8 mouse cellular contexts compared by ENCODE assay signal in genomic region chr11:120344310-120344920, GRCm38 (mm10). TPM values are rescaled to one million over a fixed set of nuclear protein-coding genes. Genes with fewer than 3 reads are reported as not detected.
A peak's percentile ranks its signal among the peaks of the same experiment; 100 is the strongest.
DNase-seq lines count a peak whose midpoint lies in the region; ATAC-seq and TF ChIP-seq lines count a peak whose summit lies in the region.

No protein-coding gene starts in this region.

- H3K27me3 ChIP-seq in thymus, adult 2 months (ENCODE audit: control insufficient read depth, insufficient read depth, low read length), result no peaks in the 10 kb centered on the region
- no peaks in the 10 kb centered on the region for H3K27me3 ChIP-seq in liver, embryonic 11.5 days (replicated peaks; ENCODE audit: control insufficient read depth, insufficient read depth, low read length)

- H3K4me3 ChIP-seq in thymus, adult 2 months (ENCODE audit: control insufficient read depth, insufficient read depth, low read length), result no peak overlapping the region
- 0 out of 2 replicates have a peak overlapping the region, but pooled peaks have one; percentile 7 for H3K4me3 ChIP-seq in liver, embryonic 11.5 days (ENCODE audit: low read depth, low read length)

- no peak overlapping the region for H3K4me2 ChIP-seq in liver, embryonic 11.5 days

- H3K27ac ChIP-seq in thymus, adult 2 months (ENCODE audit: control insufficient read depth, insufficient read depth, low read length), result no peak overlapping the region
- peak overlapping the region; percentile 30; the same call in 1 of the 2 replicates for H3K27ac ChIP-seq in liver, embryonic 11.5 days (ENCODE audit: low read depth, low read length)

- no peaks in the 10 kb centered on the region for H3K9me3 ChIP-seq in liver, embryonic 11.5 days (ENCODE audit: control insufficient read depth, low read length)

- TF ChIP-seq POLR2A in thymus, adult 2 months (IDR thresholded peaks at IDR 0.05; ENCODE audit: control insufficient read depth, extremely low read depth, insufficient read depth, low read length, poor library complexity), result no peak

- 84% methylated on average over 5 of the region's 5 CpGs for whole genome bisulfite sequencing in thymus, adult 2 months
- 56% methylated on average over 5 of the region's 5 CpGs for WGBS in liver, embryonic 11.5 days

- no peak overlapping the region for H3K9ac ChIP-seq in liver, embryonic 11.5 days (ENCODE audit: low read depth, low read length)

- no peak for ATAC-seq in liver, embryonic 11.5 days (replicated peaks; ENCODE audit: low FRiP score)
- ATAC-seq in erythroid progenitor cell, adult 5-6 weeks (replicated peaks; ENCODE audit: low FRiP score, poor library complexity, severe bottlenecking), result no peak
- no peak for ATAC-seq in activated CD4-positive, CD25-positive, alpha-beta regulatory T cell, adult 4 months

- peaks cover 13% of the 10 kb centered on the region for H3K36me3 ChIP-seq in thymus, adult 2 months (ENCODE audit: control insufficient read depth, insufficient read depth, low read length)
- H3K36me3 ChIP-seq in liver, embryonic 11.5 days (ENCODE audit: control insufficient read depth, insufficient read depth, low read length), result peaks cover 14% of the 10 kb centered on the region

- peaks cover 14% of the 10 kb centered on the region for H3K4me1 ChIP-seq in thymus, adult 2 months (replicated peaks; ENCODE audit: control insufficient read depth, insufficient read depth, low read length)
- H3K4me1 ChIP-seq in liver, embryonic 11.5 days (replicated peaks; ENCODE audit: control insufficient read depth, insufficient read depth, low read length), result peaks cover 22% of the 10 kb centered on the region

- DNase-seq in embryo, embryonic 10 days (ENCODE audit: low spot score), result peak; percentile 27
- DNase-seq in embryo, embryonic 11 days, result no peak
- DNase-seq in thymus, adult 2 months, result peak; percentile 0
- DNase-seq in thymus, postnatal 25 days, result no peak
- peak; percentile 34 for DNase-seq in liver, embryonic 11.5 days (ENCODE audit: low spot score)
- no peak for DNase-seq in frontal cortex, postnatal 14 days (ENCODE audit: low spot score in 2 of 2)

- TF ChIP-seq CTCF in thymus, adult 2 months (IDR thresholded peaks at IDR 0.05; ENCODE audit: borderline replicate concordance, control insufficient read depth, extremely low read depth, insufficient read depth, low read length, poor library complexity), result no peak

RNA-seq across cellular contexts. Expression of gene Actg1, which starts 3.9 kb away (rescaled TPM):
- polyA plus RNA-seq in thymus, adult 2 months (2012; rRNA removed), result 1,233 and 1,455 TPM in 2 replicates
- 1,592 and 1,704 TPM in 2 replicates for polyA plus RNA-seq in liver, embryonic 11.5 days (2014; fragmentation: Nextera tagmentation; extraction: Ambion mirVana)
- total RNA-seq in erythroid progenitor cell, adult 5-6 weeks (2015; ENCODE audit: low replicate concordance), result 531 and 597 TPM in 2 replicates
- 282 and 330 TPM in 2 replicates for total RNA-seq in erythroid progenitor cell, adult 5-6 weeks (2017; ENCODE audit: low replicate concordance)
- 1,000 to 10,000 TPM; 2,904 to 3,852 TPM for polyA plus RNA-seq in activated CD4-positive, CD25-positive, alpha-beta regulatory T cell, adult 4 months (2017; shearing (Covaris generic))

RNA-seq across cellular contexts. Expression of gene Fscn2, which starts 16.9 kb away (rescaled TPM):
- polyA plus RNA-seq in thymus, adult 2 months (2012; rRNA removed), result 0.19 and 0.37 TPM in 2 replicates
- 0.29 TPM in 1 of 2 replicates, not detected in the other for polyA plus RNA-seq in liver, embryonic 11.5 days (2014; fragmentation: Nextera tagmentation; extraction: Ambion mirVana)
- total RNA-seq in erythroid progenitor cell, adult 5-6 weeks (2015; ENCODE audit: low replicate concordance), result not detected in 2 replicates
- not detected in 2 replicates for total RNA-seq in erythroid progenitor cell, adult 5-6 weeks (2017; ENCODE audit: low replicate concordance)
- polyA plus RNA-seq in activated CD4-positive, CD25-positive, alpha-beta regulatory T cell, adult 4 months (2017; shearing (Covaris generic)), result 1 to 10 TPM in 1 of 2 experiments, under 1 TPM in 1; 0.47 to 1.1 TPM

RNA-seq across cellular contexts. Expression of gene Faap100, which starts 34.1 kb away (rescaled TPM):
- polyA plus RNA-seq in thymus, adult 2 months (2012; rRNA removed), result 59.7 and 64.4 TPM in 2 replicates
- 22.8 and 23.2 TPM in 2 replicates for polyA plus RNA-seq in liver, embryonic 11.5 days (2014; fragmentation: Nextera tagmentation; extraction: Ambion mirVana)
- 6.1 and 8.0 TPM in 2 replicates for total RNA-seq in erythroid progenitor cell, adult 5-6 weeks (2015; ENCODE audit: low replicate concordance)
- 2.0 and 9.4 TPM in 2 replicates for total RNA-seq in erythroid progenitor cell, adult 5-6 weeks (2017; ENCODE audit: low replicate concordance)
- 10 to 100 TPM; 12.2 to 18.7 TPM for polyA plus RNA-seq in activated CD4-positive, CD25-positive, alpha-beta regulatory T cell, adult 4 months (2017; shearing (Covaris generic))

Comparison
In these comparisons a context has a peak if more than half of its experiments do, and no peak if none do; other contexts are left out.
1. DNase-seq: peak in embryo, embryonic 10 days (single experiment), thymus, adult 2 months (single experiment) and liver, embryonic 11.5 days (single experiment); none in embryo, embryonic 11 days (single experiment), thymus, postnatal 25 days (single experiment) and frontal cortex, postnatal 14 days (0 of 2).